Mouse (Mus musculus) heart, adult 11 months (tissue): ENCODE data around the gene Kcnh1.
A peak's percentile ranks its signal among the peaks of the same experiment; 100 is the strongest.

ENCODE experiments used
- DNase-seq: peaks from one replicate; pipeline ENCODE4 v3.0.0; 2022

Kcnh1 gene

GRCm38 (mm10) chr1:192190508-192191321, at the start of gene Kcnh1:
Kcnh1 (plus strand) TSS chr1:192190774.
- DNase-seq: peak; percentile 97

- no peak for DNase-seq
Observed at GRCm38 (mm10) chr1:192151179-192151578, 39.4 kb upstream of the Kcnh1 start.

- DNase-seq: no peak
Observed at GRCm38 (mm10) chr1:192171477-192171876, 19.1 kb upstream of the Kcnh1 start.

- no peak for DNase-seq
Observed at GRCm38 (mm10) chr1:192179877-192180276, 10.7 kb upstream of the Kcnh1 start.

GRCm38 (mm10) chr1:192181696-192182257, 8.8 kb upstream of the Kcnh1 start:
- DNase-seq: no peak

- DNase-seq: peak; percentile 6
Observed at GRCm38 (mm10) chr1:192189056-192189455, 1.5 kb upstream of the Kcnh1 start.

- DNase-seq: no peak
Observed at GRCm38 (mm10) chr1:192189771-192190170, 803 bp upstream of the Kcnh1 start.

- DNase-seq: no peak
Observed at GRCm38 (mm10) chr1:192191322-192191639, 707 bp downstream of the Kcnh1 start.

- no peak for DNase-seq
Observed at GRCm38 (mm10) chr1:192191859-192192258, 1.3 kb downstream of the Kcnh1 start.

GRCm38 (mm10) chr1:192192710-192193109, 2.1 kb downstream of the Kcnh1 start:
- peak; percentile 61 for DNase-seq

GRCm38 (mm10) chr1:192193656-192194055, 3.1 kb downstream of the Kcnh1 start:
- peak; percentile 89 for DNase-seq

GRCm38 (mm10) chr1:192197495-192197894, 6.9 kb downstream of the Kcnh1 start:
- peak; percentile 86 for DNase-seq

- DNase-seq: peak; percentile 72
Observed at GRCm38 (mm10) chr1:192202936-192203335, 12.4 kb downstream of the Kcnh1 start.

GRCm38 (mm10) chr1:192207956-192208355, 17.4 kb downstream of the Kcnh1 start:
- no peak for DNase-seq

- no peak for DNase-seq
Observed at GRCm38 (mm10) chr1:192212448-192212847, 21.9 kb downstream of the Kcnh1 start.

- peak; percentile 70 for DNase-seq
Observed at GRCm38 (mm10) chr1:192214666-192215065, 24.1 kb downstream of the Kcnh1 start.

- peak; percentile 70 for DNase-seq
Observed at GRCm38 (mm10) chr1:192220156-192220555, 29.6 kb downstream of the Kcnh1 start.

GRCm38 (mm10) chr1:192224161-192224560, 33.6 kb downstream of the Kcnh1 start:
- peak; percentile 34 for DNase-seq

GRCm38 (mm10) chr1:192232696-192233095, 42.1 kb downstream of the Kcnh1 start:
- no peak for DNase-seq

- DNase-seq: no peak
Observed at GRCm38 (mm10) chr1:192246836-192247235, 56.3 kb downstream of the Kcnh1 start.

- DNase-seq: peak; percentile 77
Observed at GRCm38 (mm10) chr1:192259146-192259545, 68.6 kb downstream of the Kcnh1 start.

- peak; percentile 52 for DNase-seq
Observed at GRCm38 (mm10) chr1:192259616-192260015, 69.0 kb downstream of the Kcnh1 start.

- peak; percentile 14 for DNase-seq
Observed at GRCm38 (mm10) chr1:192265704-192266103, 75.1 kb downstream of the Kcnh1 start.

- DNase-seq: peak; percentile 70
Observed at GRCm38 (mm10) chr1:192266956-192267355, 76.4 kb downstream of the Kcnh1 start.

- DNase-seq: peak; percentile 61
Observed at GRCm38 (mm10) chr1:192268878-192269277, 78.3 kb downstream of the Kcnh1 start.
